Mouse (Mus musculus): ENCODE results near the gene Krt83. TPM values are rescaled to one million over a fixed set of nuclear protein-coding genes. Genes with fewer than 3 reads are reported as not detected.
A peak's percentile ranks its signal among the peaks of the same experiment; 100 is the strongest.

The Krt83 gene
- polyA plus RNA-seq, 1 experiment from 2014 or later = not detected

- no peaks in the 10 kb centered on the region for H3K4me1 ChIP-seq (replicated peaks)
- WGBS (ENCODE audit: insufficient replicate concordance) = 18% methylated on average over 10 of the region's 10 CpGs
- no peaks in the 10 kb centered on the region for H3K9me3 ChIP-seq (replicated peaks)
- DNase-seq = no peak
- no peak for ATAC-seq (ENCODE audit: low read depth)
- H3K36me3 ChIP-seq = no peaks in the 10 kb centered on the region
- no peak within 1 kb of the TSS for H3K27ac ChIP-seq
- no peaks in the 10 kb centered on the region; the same call in 1 of the 2 replicates for H3K27me3 ChIP-seq
- H3K4me3 ChIP-seq (replicated peaks) = no peak within 1 kb of the TSS
- H3K9ac ChIP-seq = no peak within 1 kb of the TSS
- H3K4me2 ChIP-seq = no peak within 1 kb of the TSS
Observed at GRCm38 (mm10) chr15:101472952-101473528, 18.3 kb downstream of the Krt83 start, which contains the start of gene Krt86. Krt86 (plus strand) TSS chr15:101473478.

- H3K27ac ChIP-seq = no peak overlapping the region
- 37% methylated on average over 4 of the region's 4 CpGs for WGBS (ENCODE audit: insufficient replicate concordance)
- no peaks in the 10 kb centered on the region for H3K9me3 ChIP-seq (replicated peaks)
- DNase-seq = no peak
- H3K27me3 ChIP-seq = no peaks in the 10 kb centered on the region
- H3K36me3 ChIP-seq = no peaks in the 10 kb centered on the region
- no peak overlapping the region for H3K4me2 ChIP-seq
- ATAC-seq (ENCODE audit: low read depth) = no peak
- no peak overlapping the region for H3K4me3 ChIP-seq (replicated peaks)
- H3K4me1 ChIP-seq (replicated peaks) = no peaks in the 10 kb centered on the region
- no peak overlapping the region for H3K9ac ChIP-seq
Observed at GRCm38 (mm10) chr15:101469093-101469492, 22.2 kb downstream of the Krt83 start.

- no peak within 1 kb of the TSS for H3K4me2 ChIP-seq
- no peaks in the 10 kb centered on the region for H3K27me3 ChIP-seq
- no peaks in the 10 kb centered on the region for H3K4me1 ChIP-seq (replicated peaks)
- H3K9me3 ChIP-seq (replicated peaks) = no peaks in the 10 kb centered on the region
- no peak within 1 kb of the TSS for H3K9ac ChIP-seq
- no peak for ATAC-seq (ENCODE audit: low read depth)
- no peak within 1 kb of the TSS for H3K4me3 ChIP-seq (replicated peaks)
- WGBS (ENCODE audit: insufficient replicate concordance) = 69% methylated on average over 13 of the region's 13 CpGs
- no peak for DNase-seq
- no peaks in the 10 kb centered on the region for H3K36me3 ChIP-seq
- H3K27ac ChIP-seq = no peak within 1 kb of the TSS
Observed at GRCm38 (mm10) chr15:101463651-101464050, 27.7 kb downstream of the Krt83 start, which contains the start of gene Krt81. Krt81 (minus strand) TSS chr15:101463751.

GRCm38 (mm10) chr15:101459283-101459682 is 32.0 kb downstream of the Krt83 start:
- no peak overlapping the region for H3K9ac ChIP-seq
- WGBS (ENCODE audit: insufficient replicate concordance) = 65% methylated on average over 14 of the region's 14 CpGs
- DNase-seq (no peak), ATAC-seq (ENCODE audit: low read depth) (no peak)
- no peaks in the 10 kb centered on the region for H3K27me3 ChIP-seq
- H3K4me1 ChIP-seq (replicated peaks) = no peaks in the 10 kb centered on the region
- H3K27ac ChIP-seq = no peak overlapping the region
- H3K36me3 ChIP-seq = no peaks in the 10 kb centered on the region
- peaks cover 8% of the 10 kb centered on the region; the same call in 1 of the 2 replicates for H3K9me3 ChIP-seq (replicated peaks)
- H3K4me2 ChIP-seq = no peak overlapping the region
- H3K4me3 ChIP-seq (replicated peaks) = no peak overlapping the region

- H3K4me2 ChIP-seq = no peak overlapping the region
- 63% methylated on average over 16 of the region's 16 CpGs for WGBS (ENCODE audit: insufficient replicate concordance)
- no peaks in the 10 kb centered on the region for H3K36me3 ChIP-seq
- no peak overlapping the region for H3K27ac ChIP-seq
- no peaks in the 10 kb centered on the region for H3K4me1 ChIP-seq (replicated peaks)
- ATAC-seq (ENCODE audit: low read depth) (no peak), DNase-seq (no peak)
- no peaks in the 10 kb centered on the region for H3K27me3 ChIP-seq
- no peak overlapping the region for H3K4me3 ChIP-seq (replicated peaks)
- H3K9me3 ChIP-seq (replicated peaks) = peaks cover 8% of the 10 kb centered on the region; the same call in 1 of the 2 replicates
- H3K9ac ChIP-seq = no peak overlapping the region
Observed at GRCm38 (mm10) chr15:101458361-101458930, 32.9 kb downstream of the Krt83 start.

DNA sequence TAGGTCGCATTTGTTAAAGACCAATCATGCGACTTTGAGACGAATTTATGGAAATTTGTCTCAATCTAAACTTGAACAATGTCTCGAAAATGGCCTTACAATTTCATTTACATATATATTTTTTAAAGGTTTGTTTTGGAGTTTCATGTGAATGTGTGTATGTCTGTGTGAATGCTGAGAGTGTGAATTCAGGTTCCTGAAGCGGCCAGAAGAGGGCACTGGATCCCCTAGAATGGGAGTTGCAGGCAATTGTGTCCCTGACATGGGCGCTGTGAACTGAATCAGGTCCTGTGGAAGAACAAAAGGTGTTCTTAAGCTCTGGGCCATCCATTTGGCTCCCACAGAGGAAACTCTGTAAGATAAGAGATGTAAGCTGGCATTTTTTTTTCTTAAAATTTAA is 35.4 kb downstream of the Krt83 start:
- no peak overlapping the region for H3K4me2 ChIP-seq
- DNase-seq (no peak), ATAC-seq (ENCODE audit: low read depth) (no peak)
- no peak overlapping the region for H3K9ac ChIP-seq
- H3K4me1 ChIP-seq (replicated peaks) = no peaks in the 10 kb centered on the region
- H3K9me3 ChIP-seq (replicated peaks) = peaks cover 8% of the 10 kb centered on the region; the same call in 1 of the 2 replicates
- WGBS (ENCODE audit: insufficient replicate concordance) = 73% methylated on average over 6 of the region's 6 CpGs
- no peaks in the 10 kb centered on the region for H3K27me3 ChIP-seq
- H3K36me3 ChIP-seq = no peaks in the 10 kb centered on the region
- no peak overlapping the region for H3K27ac ChIP-seq
- no peak overlapping the region for H3K4me3 ChIP-seq (replicated peaks)

DNA sequence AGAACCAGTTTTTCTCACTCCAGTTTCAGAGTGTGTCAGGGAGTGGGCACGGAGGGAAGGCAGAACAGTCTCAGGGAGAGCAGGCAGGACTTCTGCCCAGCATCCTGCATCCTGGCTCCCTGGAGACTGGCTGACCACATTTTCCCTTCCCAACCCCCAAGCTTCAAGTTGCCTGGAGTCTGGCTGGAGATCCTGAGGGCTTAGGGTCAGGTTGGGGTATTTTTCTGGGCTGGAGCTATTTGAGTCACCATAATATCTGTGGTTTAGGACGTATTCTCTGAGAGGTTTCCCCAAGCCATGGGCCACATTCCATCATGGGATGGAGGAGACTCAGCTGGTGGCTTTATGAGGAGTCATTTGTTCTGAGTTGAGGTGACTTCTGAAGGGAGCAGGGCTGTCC is 36.0 kb downstream of the Krt83 start:
- no peak overlapping the region for H3K4me2 ChIP-seq
- peaks cover 8% of the 10 kb centered on the region; the same call in 1 of the 2 replicates for H3K9me3 ChIP-seq (replicated peaks)
- no peak overlapping the region for H3K9ac ChIP-seq
- H3K36me3 ChIP-seq = no peaks in the 10 kb centered on the region
- H3K4me1 ChIP-seq (replicated peaks) = no peaks in the 10 kb centered on the region
- H3K27me3 ChIP-seq = no peaks in the 10 kb centered on the region
- no peak overlapping the region for H3K4me3 ChIP-seq (replicated peaks)
- ATAC-seq (ENCODE audit: low read depth) (no peak), DNase-seq (no peak)
- WGBS (ENCODE audit: insufficient replicate concordance) = 60% methylated on average over 2 of the region's 2 CpGs
- H3K27ac ChIP-seq = no peak overlapping the region

DNA sequence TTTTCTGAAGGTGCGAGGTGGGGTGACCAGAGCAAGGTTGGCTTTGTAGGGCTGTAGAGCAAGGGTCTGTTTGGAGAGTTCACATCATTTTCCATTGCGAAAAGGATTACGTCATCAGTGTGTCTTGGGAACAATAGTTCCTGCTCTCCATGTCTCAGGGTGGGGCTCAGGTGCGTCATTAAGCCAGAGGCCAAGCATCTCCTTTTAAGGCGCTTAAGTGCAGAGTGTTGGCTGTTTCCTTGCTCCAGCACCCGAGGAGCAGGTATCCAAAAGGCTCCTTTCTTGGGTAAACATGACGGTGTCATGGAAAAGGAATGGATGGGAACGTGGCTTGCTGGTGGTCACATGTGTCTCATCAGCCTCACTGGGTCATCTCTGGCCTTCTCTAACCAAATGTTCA is 36.5 kb downstream of the Krt83 start:
- H3K9ac ChIP-seq = no peak overlapping the region
- H3K27me3 ChIP-seq = no peaks in the 10 kb centered on the region
- 60% methylated on average over 8 of the region's 8 CpGs for WGBS (ENCODE audit: insufficient replicate concordance)
- DNase-seq (no peak), ATAC-seq (ENCODE audit: low read depth) (no peak)
- H3K4me1 ChIP-seq (replicated peaks) = no peaks in the 10 kb centered on the region
- H3K4me2 ChIP-seq = no peak overlapping the region
- no peak overlapping the region for H3K4me3 ChIP-seq (replicated peaks)
- peaks cover 8% of the 10 kb centered on the region; the same call in 1 of the 2 replicates for H3K9me3 ChIP-seq (replicated peaks)
- no peak overlapping the region for H3K27ac ChIP-seq
- no peaks in the 10 kb centered on the region for H3K36me3 ChIP-seq

DNA sequence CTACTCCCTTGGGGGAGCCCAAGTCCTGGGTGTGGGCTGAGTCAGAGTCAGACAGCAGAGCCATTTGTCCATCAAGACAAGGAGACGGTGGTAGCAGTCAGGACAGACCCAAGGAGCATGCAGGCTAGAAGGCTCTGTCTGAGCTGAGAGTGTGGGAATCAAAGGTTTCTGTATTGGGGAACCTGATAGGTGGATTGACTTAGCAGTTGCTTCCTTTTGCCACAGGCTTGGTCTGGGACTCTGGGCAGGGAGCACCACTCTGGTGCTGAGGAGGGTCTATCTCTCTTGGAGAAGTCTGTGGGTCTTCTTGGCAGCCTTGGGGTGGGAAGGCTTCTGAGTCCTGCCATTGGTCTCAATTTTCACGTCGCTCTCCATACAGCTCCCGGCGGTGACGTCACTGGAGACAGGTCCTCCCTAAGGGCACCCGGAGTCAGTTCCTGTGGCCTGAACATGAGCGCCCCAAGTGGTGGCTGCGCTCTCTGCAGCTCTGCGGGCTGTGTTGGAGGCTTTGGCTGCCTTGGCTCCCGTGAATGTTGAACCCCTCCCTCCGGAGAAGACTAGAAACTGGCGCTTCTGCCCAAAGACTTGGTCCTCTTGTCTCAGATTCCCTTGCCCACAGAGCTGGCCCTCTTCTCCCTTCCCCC is 38.1 kb downstream of the Krt83 start:
- 0 out of 2 replicates have a peak, but pooled peaks have one; percentile 23 for ATAC-seq (ENCODE audit: low read depth)
- no peaks in the 10 kb centered on the region for H3K36me3 ChIP-seq

GRCm38 (mm10) chr15:101447444-101447843 is 43.9 kb downstream of the Krt83 start, which contains the start of gene Krt88:
Krt88 (plus strand) TSS chr15:101447744.
- Histone ChIP-seq H3K27ac (no peak within 1 kb of the TSS), H3K4me2 (no peak within 1 kb of the TSS), H3K9me3 (replicated peaks) (no peaks in the 10 kb centered on the region), H3K27me3 (no peaks in the 10 kb centered on the region), H3K4me1 (replicated peaks) (no peaks in the 10 kb centered on the region), H3K4me3 (replicated peaks) (no peak within 1 kb of the TSS), H3K9ac (no peak within 1 kb of the TSS), H3K36me3 (no peaks in the 10 kb centered on the region)
- 51% methylated on average over 2 of the region's 2 CpGs for WGBS (ENCODE audit: insufficient replicate concordance)
- DNase-seq = no peak
- no peak for ATAC-seq (ENCODE audit: low read depth)

More for the DNA sequence above, 38.1 kb downstream of the Krt83 start:
- H3K4me1 ChIP-seq (replicated peaks) = no peaks in the 10 kb centered on the region
- DNase-seq = peak; percentile 34
- H3K9me3 ChIP-seq (replicated peaks) = peaks cover 8% of the 10 kb centered on the region; the same call in 1 of the 2 replicates
- no peaks in the 10 kb centered on the region for H3K27me3 ChIP-seq
- H3K9ac ChIP-seq = no peak overlapping the region
- no peak overlapping the region for H3K27ac ChIP-seq
- no peak overlapping the region for H3K4me2 ChIP-seq
- WGBS (ENCODE audit: insufficient replicate concordance) = 5% methylated on average over 13 of the region's 13 CpGs
- H3K4me3 ChIP-seq (replicated peaks) = no peak overlapping the region

- Histone ChIP-seq H3K9ac (no peak overlapping the region), H3K9me3 (replicated peaks) (no peaks in the 10 kb centered on the region), H3K4me2 (no peak overlapping the region), H3K36me3 (no peaks in the 10 kb centered on the region), H3K27me3 (no peaks in the 10 kb centered on the region), H3K4me3 (replicated peaks) (no peak overlapping the region), H3K4me1 (replicated peaks) (no peaks in the 10 kb centered on the region), H3K27ac (no peak overlapping the region)
- 59% methylated on average over 11 of the region's 11 CpGs for WGBS (ENCODE audit: insufficient replicate concordance)
- DNase-seq = no peak
- ATAC-seq (ENCODE audit: low read depth) = no peak
Observed at GRCm38 (mm10) chr15:101446572-101446971, 44.7 kb downstream of the Krt83 start.

Measured in liver, embryonic 13.5 days (tissue).